Mouse (Mus musculus) urinary bladder, postnatal 10 days (tissue): Measurements from ENCODE around the gene Abhd12.

Experiments used
- DNase-seq: peaks from one replicate; pipeline ENCODE4 v3.0.0; 2022; ENCODE audit warnings: low spot score

The Abhd12 gene

GRCm38 (mm10) chr2:150808381-150808780 is 96.2 kb downstream of the Abhd12 start:
- DNase-seq = no peak

- no peak for DNase-seq
Measured at GRCm38 (mm10) chr2:150803035-150803434, 101.5 kb downstream of the Abhd12 start.

GRCm38 (mm10) chr2:150800616-150801015 is 103.9 kb downstream of the Abhd12 start:
- DNase-seq = no peak

GRCm38 (mm10) chr2:150798084-150798483 is 106.5 kb downstream of the Abhd12 start:
- no peak for DNase-seq

- DNase-seq = no peak
Measured at GRCm38 (mm10) chr2:150793320-150793719, 111.2 kb downstream of the Abhd12 start.

- DNase-seq = no peak
Measured at GRCm38 (mm10) chr2:150788768-150789550, 115.6 kb downstream of the Abhd12 start.

- no peak for DNase-seq
Measured at GRCm38 (mm10) chr2:150787234-150787771, 117.2 kb downstream of the Abhd12 start.

- peak; percentile 54 for DNase-seq
Measured at GRCm38 (mm10) chr2:150786251-150787180, 118.0 kb downstream of the Abhd12 start, which contains the start of gene Pygb. Gene Pygb, plus strand, starts transcription at chr2:150786735.

- DNase-seq = no peak
Measured at GRCm38 (mm10) chr2:150782801-150783200, 121.7 kb downstream of the Abhd12 start.
